Mouse (Mus musculus): ENCODE measurements around the gene Phf21a. TPM values are rescaled to one million over a fixed set of nuclear protein-coding genes. Genes with fewer than 3 reads are reported as not detected.

The Phf21a gene
- polyA plus RNA-seq, 1 experiment from 2014 or later: 12.7 TPM

DNA sequence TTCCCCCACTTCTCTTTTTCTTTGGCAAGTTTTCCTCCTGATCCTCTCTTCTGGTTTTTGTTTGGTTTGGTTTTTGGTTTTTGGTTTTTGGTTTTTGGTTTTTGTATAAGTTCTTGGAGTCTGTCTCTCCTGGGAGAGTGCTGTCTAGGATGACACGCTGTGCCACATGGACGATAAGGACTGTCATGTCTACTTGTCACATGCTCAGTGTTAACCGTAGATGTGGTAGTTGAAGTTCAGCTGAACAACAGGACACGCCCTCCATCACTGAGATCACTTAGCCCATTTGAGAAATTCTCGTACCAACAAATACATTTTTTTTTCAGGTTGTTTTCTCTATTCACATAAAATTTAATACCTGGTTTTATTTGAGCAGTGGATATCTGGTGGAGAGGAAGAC lies 224.3 kb downstream of the Phf21a start:
- H3K9ac ChIP-seq (ENCODE audit: low read depth, low read length): no peak overlapping the region
- no peak overlapping the region for H3K4me3 ChIP-seq (ENCODE audit: low read depth, low read length)
- no peak for DNase-seq (ENCODE audit: low spot score)
- H3K27ac ChIP-seq (ENCODE audit: low read depth, low read length): no peak overlapping the region
- 68% methylated on average over 5 of the region's 5 CpGs for WGBS
- ATAC-seq (replicated peaks; ENCODE audit: low FRiP score): no peak
- no peaks in the 10 kb centered on the region for H3K4me1 ChIP-seq (replicated peaks; ENCODE audit: control insufficient read depth, insufficient read depth, low read length)
- H3K4me2 ChIP-seq: no peak overlapping the region
- H3K36me3 ChIP-seq (ENCODE audit: control insufficient read depth, insufficient read depth, low read length): peaks cover 2% of the 10 kb centered on the region; the same call in 1 of the 2 replicates
- H3K27me3 ChIP-seq (replicated peaks; ENCODE audit: control insufficient read depth, insufficient read depth, low read length): no peaks in the 10 kb centered on the region
- H3K9me3 ChIP-seq (ENCODE audit: control insufficient read depth, low read length): no peaks in the 10 kb centered on the region

DNA sequence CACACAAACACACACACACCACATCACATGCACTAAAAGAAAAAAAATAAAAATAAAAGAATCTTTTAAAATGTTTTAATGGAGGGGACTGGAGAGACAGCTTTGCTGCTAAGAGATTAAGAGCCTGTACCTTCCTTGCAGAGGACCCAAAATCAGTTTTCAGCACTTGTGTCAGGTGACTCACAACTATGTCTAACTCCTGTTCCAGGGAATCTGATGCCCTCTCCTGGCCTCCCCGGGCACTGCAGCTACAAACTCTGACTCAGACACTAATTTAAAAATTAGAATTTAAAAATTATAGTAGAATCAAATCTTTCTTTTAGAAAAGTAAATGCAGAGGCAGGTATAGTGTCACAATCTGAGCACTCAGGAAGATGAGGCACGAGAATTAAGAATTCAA lies 229.8 kb downstream of the Phf21a start:
- Histone ChIP-seq H3K9me3 (ENCODE audit: control insufficient read depth, low read length) (no peaks in the 10 kb centered on the region), H3K4me3 (ENCODE audit: low read depth, low read length) (no peak overlapping the region), H3K9ac (ENCODE audit: low read depth, low read length) (no peak overlapping the region), H3K27ac (ENCODE audit: low read depth, low read length) (no peak overlapping the region), H3K36me3 (ENCODE audit: control insufficient read depth, insufficient read depth, low read length) (peaks cover 2% of the 10 kb centered on the region; the same call in 1 of the 2 replicates), H3K4me1 (replicated peaks; ENCODE audit: control insufficient read depth, insufficient read depth, low read length) (no peaks in the 10 kb centered on the region), H3K4me2 (no peak overlapping the region), H3K27me3 (replicated peaks; ENCODE audit: control insufficient read depth, insufficient read depth, low read length) (no peaks in the 10 kb centered on the region)
- 69% methylated on average over 2 of the region's 2 CpGs for WGBS
- DNase-seq (ENCODE audit: low spot score): no peak
- no peak for ATAC-seq (replicated peaks; ENCODE audit: low FRiP score)

DNA sequence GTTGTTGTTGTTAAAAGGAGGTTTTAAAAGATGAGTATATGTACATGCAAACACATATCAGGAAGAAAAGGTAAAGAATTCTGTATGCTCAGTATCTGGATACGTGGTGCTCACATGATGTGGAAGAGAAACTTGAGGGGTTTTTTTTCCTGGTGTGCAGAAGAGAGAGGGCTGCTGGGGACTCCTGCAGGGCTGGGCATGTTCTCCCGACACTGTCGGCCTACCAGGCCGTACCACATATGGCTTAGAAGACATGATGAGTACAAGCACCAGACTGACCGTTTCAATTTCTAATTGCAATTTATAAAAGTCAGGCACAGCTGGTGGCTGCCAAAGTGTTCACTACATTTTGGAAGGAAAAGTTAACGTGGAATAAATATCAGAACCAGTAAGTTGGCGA lies 232.8 kb downstream of the Phf21a start:
- DNase-seq (ENCODE audit: low spot score) (no peak), ATAC-seq (replicated peaks; ENCODE audit: low FRiP score) (no peak)
- Histone ChIP-seq H3K9ac (ENCODE audit: low read depth, low read length) (no peak overlapping the region), H3K9me3 (ENCODE audit: control insufficient read depth, low read length) (no peaks in the 10 kb centered on the region), H3K27me3 (replicated peaks; ENCODE audit: control insufficient read depth, insufficient read depth, low read length) (no peaks in the 10 kb centered on the region), H3K4me1 (replicated peaks; ENCODE audit: control insufficient read depth, insufficient read depth, low read length) (no peaks in the 10 kb centered on the region), H3K4me2 (no peak overlapping the region), H3K4me3 (ENCODE audit: low read depth, low read length) (no peak overlapping the region), H3K27ac (ENCODE audit: low read depth, low read length) (no peak overlapping the region), H3K36me3 (ENCODE audit: control insufficient read depth, insufficient read depth, low read length) (peaks cover 5% of the 10 kb centered on the region; the same call in 1 of the 2 replicates)
- WGBS: 87% methylated on average over 7 of the region's 7 CpGs

DNA sequence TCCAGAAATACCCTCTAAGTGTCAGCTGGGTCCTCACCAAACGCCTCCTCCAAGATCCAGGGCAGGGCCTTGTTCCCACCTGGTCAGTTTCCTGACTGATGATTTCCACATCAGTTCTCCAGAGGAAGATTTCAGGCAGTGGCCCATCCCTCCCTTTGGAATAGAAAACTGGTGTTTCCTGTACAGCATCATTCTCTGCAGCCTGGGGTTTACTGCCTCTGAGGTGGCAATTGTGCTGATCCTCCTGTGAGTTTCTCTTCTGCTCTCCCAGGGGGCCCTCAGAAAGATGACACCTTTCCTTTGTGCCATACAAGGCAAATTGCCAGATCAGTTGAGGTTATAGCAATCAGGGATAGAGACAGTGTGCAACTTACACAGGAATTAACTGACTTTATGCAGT lies 233.3 kb downstream of the Phf21a start:
- 73% methylated on average over 1 of the region's 1 CpGs for WGBS
- Histone ChIP-seq H3K9me3 (ENCODE audit: control insufficient read depth, low read length) (no peaks in the 10 kb centered on the region), H3K36me3 (ENCODE audit: control insufficient read depth, insufficient read depth, low read length) (peaks cover 5% of the 10 kb centered on the region; the same call in 1 of the 2 replicates), H3K27me3 (replicated peaks; ENCODE audit: control insufficient read depth, insufficient read depth, low read length) (no peaks in the 10 kb centered on the region), H3K4me1 (replicated peaks; ENCODE audit: control insufficient read depth, insufficient read depth, low read length) (no peaks in the 10 kb centered on the region), H3K27ac (ENCODE audit: low read depth, low read length) (no peak overlapping the region), H3K4me3 (ENCODE audit: low read depth, low read length) (no peak overlapping the region), H3K9ac (ENCODE audit: low read depth, low read length) (no peak overlapping the region), H3K4me2 (no peak overlapping the region)
- DNase-seq (ENCODE audit: low spot score) (no peak), ATAC-seq (replicated peaks; ENCODE audit: low FRiP score) (no peak)

DNA sequence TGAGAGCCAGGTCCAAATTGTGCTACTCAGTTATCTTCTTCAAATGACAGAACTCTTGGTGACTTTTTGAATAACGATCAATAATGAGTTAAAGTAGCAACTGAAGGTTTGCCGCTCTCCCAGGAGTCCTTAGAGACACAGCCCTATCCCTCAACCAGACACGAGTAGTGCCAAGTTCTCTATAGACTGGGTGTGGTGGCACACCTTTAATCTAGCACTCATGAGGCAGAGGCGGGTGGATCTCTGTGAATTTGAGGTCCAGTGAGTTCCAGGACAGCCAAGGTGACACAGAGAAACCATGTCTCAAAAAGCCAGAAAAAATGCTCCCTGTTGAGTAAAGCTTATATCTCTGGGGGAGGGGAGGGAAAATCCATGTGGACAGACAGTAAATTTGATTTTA lies 234.7 kb downstream of the Phf21a start:
- 88% methylated on average over 4 of the region's 4 CpGs for WGBS
- Histone ChIP-seq H3K36me3 (ENCODE audit: control insufficient read depth, insufficient read depth, low read length) (peaks cover 3% of the 10 kb centered on the region; the same call in 1 of the 2 replicates), H3K4me2 (no peak overlapping the region), H3K4me3 (ENCODE audit: low read depth, low read length) (no peak overlapping the region), H3K4me1 (replicated peaks; ENCODE audit: control insufficient read depth, insufficient read depth, low read length) (no peaks in the 10 kb centered on the region), H3K9ac (ENCODE audit: low read depth, low read length) (no peak overlapping the region), H3K9me3 (ENCODE audit: control insufficient read depth, low read length) (no peaks in the 10 kb centered on the region), H3K27ac (ENCODE audit: low read depth, low read length) (no peak overlapping the region), H3K27me3 (replicated peaks; ENCODE audit: control insufficient read depth, insufficient read depth, low read length) (no peaks in the 10 kb centered on the region)
- DNase-seq (ENCODE audit: low spot score) (no peak), ATAC-seq (replicated peaks; ENCODE audit: low FRiP score) (no peak)

DNA sequence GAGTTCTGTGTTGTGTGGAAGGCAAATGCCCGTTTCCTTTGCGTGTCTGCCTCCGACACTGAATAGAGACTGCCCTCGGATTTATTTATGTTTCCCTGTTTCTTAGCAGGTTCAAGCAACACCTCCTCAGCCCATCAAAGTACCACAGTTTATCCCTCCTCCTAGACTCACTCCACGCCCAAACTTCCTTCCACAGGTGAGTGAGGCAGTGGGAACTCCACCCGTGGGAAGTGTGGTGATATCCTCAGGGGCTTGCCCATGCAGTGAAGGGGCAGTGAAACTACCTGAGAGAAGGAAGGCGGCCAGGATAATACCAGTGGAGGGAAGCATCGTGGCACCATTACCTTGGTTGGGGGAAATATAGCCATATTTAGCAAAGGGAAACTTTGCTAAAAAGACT lies 235.3 kb downstream of the Phf21a start:
- H3K9ac ChIP-seq (ENCODE audit: low read depth, low read length): no peak overlapping the region
- 90% methylated on average over 8 of the region's 8 CpGs for WGBS
- H3K4me3 ChIP-seq (ENCODE audit: low read depth, low read length): no peak overlapping the region
- no peaks in the 10 kb centered on the region for H3K4me1 ChIP-seq (replicated peaks; ENCODE audit: control insufficient read depth, insufficient read depth, low read length)
- no peak overlapping the region for H3K27ac ChIP-seq (ENCODE audit: low read depth, low read length)
- H3K9me3 ChIP-seq (ENCODE audit: control insufficient read depth, low read length): no peaks in the 10 kb centered on the region
- DNase-seq (ENCODE audit: low spot score) (no peak), ATAC-seq (replicated peaks; ENCODE audit: low FRiP score) (no peak)
- H3K36me3 ChIP-seq (ENCODE audit: control insufficient read depth, insufficient read depth, low read length): peaks cover 3% of the 10 kb centered on the region; the same call in 1 of the 2 replicates
- no peaks in the 10 kb centered on the region for H3K27me3 ChIP-seq (replicated peaks; ENCODE audit: control insufficient read depth, insufficient read depth, low read length)
- H3K4me2 ChIP-seq: no peak overlapping the region

DNA sequence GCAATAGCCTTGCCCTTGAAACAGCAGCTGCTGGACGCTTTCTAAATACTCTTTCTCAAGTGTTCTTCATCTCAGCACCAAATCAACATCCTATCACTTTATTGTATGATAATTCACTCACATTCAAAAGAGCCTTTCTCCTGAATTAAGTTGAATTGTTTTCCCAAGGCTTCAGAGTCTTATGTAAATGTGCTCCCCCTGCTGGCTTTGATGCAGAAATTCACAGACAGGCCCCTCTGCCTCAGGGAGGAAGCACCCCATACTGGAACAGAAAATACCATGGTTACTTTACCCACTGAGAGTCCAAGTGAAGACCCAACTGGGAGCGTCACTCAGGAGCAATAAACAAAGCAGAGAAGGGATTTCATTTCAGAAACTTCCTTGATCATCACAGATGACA lies 237.9 kb downstream of the Phf21a start:
- H3K4me2 ChIP-seq: no peak overlapping the region
- no peak overlapping the region for H3K27ac ChIP-seq (ENCODE audit: low read depth, low read length)
- DNase-seq (ENCODE audit: low spot score) (no peak), ATAC-seq (replicated peaks; ENCODE audit: low FRiP score) (no peak)
- peaks cover 6% of the 10 kb centered on the region for H3K36me3 ChIP-seq (ENCODE audit: control insufficient read depth, insufficient read depth, low read length)
- 48% methylated on average over 2 of the region's 2 CpGs for WGBS
- H3K9me3 ChIP-seq (ENCODE audit: control insufficient read depth, low read length): no peaks in the 10 kb centered on the region
- no peak overlapping the region for H3K4me3 ChIP-seq (ENCODE audit: low read depth, low read length)
- no peak overlapping the region for H3K9ac ChIP-seq (ENCODE audit: low read depth, low read length)
- no peaks in the 10 kb centered on the region for H3K4me1 ChIP-seq (replicated peaks; ENCODE audit: control insufficient read depth, insufficient read depth, low read length)
- no peaks in the 10 kb centered on the region for H3K27me3 ChIP-seq (replicated peaks; ENCODE audit: control insufficient read depth, insufficient read depth, low read length)

DNA sequence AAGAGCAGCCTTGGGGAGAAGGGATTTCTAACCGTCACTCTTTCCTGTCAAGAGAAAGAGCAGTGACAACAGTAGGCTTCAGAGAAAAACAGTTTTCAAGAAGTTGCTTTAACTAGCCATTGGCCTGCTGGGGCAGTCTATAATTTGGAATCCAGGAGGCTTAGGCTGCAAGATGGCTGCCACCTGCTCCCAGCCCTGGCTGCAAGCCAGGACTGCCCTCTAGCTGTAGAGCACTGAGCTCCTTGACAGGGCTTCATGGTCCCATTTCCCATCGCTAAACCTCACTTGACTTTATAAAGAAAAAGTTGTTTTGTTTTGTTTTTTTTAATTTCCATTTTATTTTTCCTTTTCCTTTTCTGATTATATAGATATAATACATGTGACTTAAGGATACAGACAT lies 238.5 kb downstream of the Phf21a start:
- H3K27ac ChIP-seq (ENCODE audit: low read depth, low read length): no peak overlapping the region
- peaks cover 6% of the 10 kb centered on the region for H3K36me3 ChIP-seq (ENCODE audit: control insufficient read depth, insufficient read depth, low read length)
- DNase-seq (ENCODE audit: low spot score): no peak
- H3K4me3 ChIP-seq (ENCODE audit: low read depth, low read length): no peak overlapping the region
- H3K4me2 ChIP-seq: no peak overlapping the region
- H3K9me3 ChIP-seq (ENCODE audit: control insufficient read depth, low read length): no peaks in the 10 kb centered on the region
- H3K4me1 ChIP-seq (replicated peaks; ENCODE audit: control insufficient read depth, insufficient read depth, low read length): no peaks in the 10 kb centered on the region
- ATAC-seq (replicated peaks; ENCODE audit: low FRiP score): no peak
- no peaks in the 10 kb centered on the region for H3K27me3 ChIP-seq (replicated peaks; ENCODE audit: control insufficient read depth, insufficient read depth, low read length)
- 78% methylated on average over 2 of the region's 2 CpGs for whole genome bisulfite sequencing
- H3K9ac ChIP-seq (ENCODE audit: low read depth, low read length): no peak overlapping the region

DNA sequence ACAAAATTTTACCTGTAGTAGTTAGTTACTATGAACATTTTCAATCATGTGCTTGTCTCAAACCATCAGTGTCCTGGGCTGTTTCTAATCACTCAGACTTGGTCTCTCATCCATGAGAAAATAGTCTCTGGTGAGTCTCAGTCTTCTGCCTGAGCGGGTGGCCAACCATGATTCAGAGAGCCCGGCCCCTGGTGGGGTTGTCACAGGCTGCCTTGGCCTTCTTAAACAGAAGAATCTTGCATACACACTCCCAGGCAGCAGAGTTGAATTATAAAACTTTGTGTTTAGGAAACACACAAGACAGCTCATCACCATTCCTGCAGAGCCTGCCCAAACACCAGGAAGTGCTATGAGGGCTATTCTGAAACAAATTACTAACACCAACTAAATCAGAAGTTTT lies 239.0 kb downstream of the Phf21a start:
- WGBS: 90% methylated on average over 2 of the region's 2 CpGs
- no peaks in the 10 kb centered on the region for H3K27me3 ChIP-seq (replicated peaks; ENCODE audit: control insufficient read depth, insufficient read depth, low read length)
- DNase-seq (ENCODE audit: low spot score) (no peak), ATAC-seq (replicated peaks; ENCODE audit: low FRiP score) (no peak)
- no peak overlapping the region for H3K27ac ChIP-seq (ENCODE audit: low read depth, low read length)
- no peak overlapping the region for H3K4me2 ChIP-seq
- H3K9ac ChIP-seq (ENCODE audit: low read depth, low read length): no peak overlapping the region
- H3K9me3 ChIP-seq (ENCODE audit: control insufficient read depth, low read length): no peaks in the 10 kb centered on the region
- no peaks in the 10 kb centered on the region for H3K4me1 ChIP-seq (replicated peaks; ENCODE audit: control insufficient read depth, insufficient read depth, low read length)
- H3K4me3 ChIP-seq (ENCODE audit: low read depth, low read length): no peak overlapping the region
- peaks cover 6% of the 10 kb centered on the region for H3K36me3 ChIP-seq (ENCODE audit: control insufficient read depth, insufficient read depth, low read length)
